Mouse (Mus musculus): ENCODE measurements around the gene Rbl2.

Gene Rbl2

DNA sequence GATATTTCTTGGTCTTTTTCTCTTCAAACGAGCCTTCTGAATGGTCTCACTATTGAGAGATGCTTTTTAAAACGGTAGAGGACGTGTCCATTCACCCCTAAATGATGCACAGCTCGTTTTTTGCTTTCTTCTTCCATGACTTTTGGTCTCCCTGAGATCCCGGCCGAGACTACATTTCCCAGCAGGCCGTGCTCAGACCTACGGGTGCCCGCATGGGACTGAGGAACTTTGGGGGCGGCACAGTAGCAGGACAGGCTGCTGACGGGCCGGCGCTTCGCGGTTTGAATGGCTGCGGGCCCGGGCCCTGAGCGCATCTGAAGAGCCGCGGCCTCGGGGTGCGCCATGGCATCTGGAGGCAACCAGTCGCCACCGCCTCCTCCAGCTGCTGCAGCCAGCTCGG is at the start of gene Rbl2:
Rbl2 (plus strand) TSS at position 224 of the 400 bp plus-strand sequence.
- DNase-seq (ENCODE audit: low spot score): peak; percentile 94

DNA sequence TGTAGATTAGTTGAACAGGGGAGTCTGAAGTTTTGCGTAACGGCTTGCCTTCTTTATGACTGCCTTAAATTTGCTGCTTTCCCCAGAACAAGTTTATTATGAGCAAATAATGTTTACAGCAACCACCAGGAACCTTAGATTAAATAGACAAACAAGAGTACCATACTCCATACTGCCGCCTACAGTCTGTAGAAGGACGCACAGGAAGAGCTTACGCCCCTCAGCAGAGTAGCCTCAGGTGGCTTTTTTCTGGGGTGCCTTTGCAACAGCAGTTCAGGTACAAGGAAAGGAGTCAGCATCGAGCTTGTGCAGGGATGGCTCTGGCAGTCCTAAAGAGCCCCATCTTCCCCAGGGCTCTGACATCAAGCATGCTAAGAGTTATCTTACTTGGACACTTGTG is 35.4 kb upstream of the Rbl2 start:
- DNase-seq (ENCODE audit: low spot score): peak; percentile 13

DNA sequence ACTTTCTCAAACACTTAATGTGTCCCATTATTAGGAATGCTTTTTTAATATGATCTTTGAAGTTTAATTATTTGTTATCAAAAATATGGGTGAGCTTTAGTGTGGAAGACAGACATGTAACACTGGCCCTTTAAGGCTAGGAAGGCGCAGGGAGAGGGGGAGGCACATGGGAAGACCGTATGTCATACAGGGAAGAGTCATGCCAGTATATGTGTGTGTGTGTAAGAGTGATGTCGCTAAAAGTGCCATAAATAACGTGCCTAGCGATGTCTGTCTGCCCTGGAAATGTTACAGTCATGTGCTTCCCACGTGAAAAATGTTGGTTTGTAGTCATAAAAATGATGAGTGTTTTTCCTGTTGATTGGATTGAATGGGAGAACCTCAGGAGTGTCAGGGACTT is 33.0 kb upstream of the Rbl2 start:
- DNase-seq (ENCODE audit: low spot score): no peak

DNA sequence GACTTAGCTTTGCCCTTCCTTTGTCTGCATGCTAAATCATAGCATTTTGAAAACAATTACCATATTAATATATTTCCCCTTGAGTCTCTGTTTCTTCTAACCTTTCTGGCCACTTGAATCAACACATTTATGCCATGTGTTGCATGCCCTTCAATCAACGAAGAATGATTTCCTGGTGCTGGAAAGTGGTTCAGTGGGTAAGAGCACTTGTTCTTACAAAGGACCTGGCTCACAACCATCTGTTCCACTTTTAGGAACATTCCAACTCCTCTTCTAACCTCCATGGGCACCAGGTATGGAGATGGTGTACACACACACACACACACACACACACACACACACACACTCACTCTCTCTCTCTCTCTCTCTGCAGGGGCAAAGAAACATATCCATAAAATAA is 31.2 kb upstream of the Rbl2 start:
- no peak for DNase-seq (ENCODE audit: low spot score)

DNA sequence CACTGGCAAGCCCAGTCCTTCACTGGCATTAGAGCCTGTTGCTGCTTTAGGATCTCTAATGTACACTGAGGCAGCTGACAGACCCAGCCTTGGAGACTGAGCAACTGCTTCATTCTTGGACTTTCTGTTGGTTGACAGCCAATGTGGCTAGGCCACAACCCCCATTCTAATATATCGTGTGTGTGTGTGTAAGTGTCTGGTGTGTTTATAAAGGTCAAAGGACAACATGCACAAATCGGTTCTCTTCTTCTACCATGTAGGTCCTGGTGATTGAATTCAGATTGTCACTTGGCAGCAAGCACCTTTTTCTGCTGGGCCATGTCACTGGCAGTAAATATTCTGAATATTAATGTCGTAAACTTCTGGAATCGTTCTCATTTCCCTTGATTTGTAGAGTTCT is 23.5 kb upstream of the Rbl2 start:
- DNase-seq (ENCODE audit: low spot score): no peak

DNA sequence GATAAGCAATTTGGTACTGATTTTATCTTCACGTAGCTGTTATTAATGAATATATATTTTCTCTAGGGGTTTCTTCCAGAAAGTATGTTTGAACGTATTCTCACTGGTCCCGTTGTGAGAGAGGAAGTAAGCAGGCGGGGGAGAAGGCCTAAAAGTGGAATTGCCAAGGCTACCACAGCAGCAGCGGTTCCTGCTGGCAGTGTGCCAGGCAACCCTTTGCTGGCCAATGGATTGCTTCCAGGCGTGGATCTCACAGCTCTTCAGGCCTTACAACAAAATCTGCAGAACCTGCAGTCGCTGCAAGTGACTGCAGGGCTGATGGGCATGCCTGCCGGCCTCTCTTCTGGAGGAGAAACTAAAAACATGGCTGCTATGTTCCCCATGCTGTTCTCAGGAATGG is 18.8 kb upstream of the Rbl2 start:
- DNase-seq (ENCODE audit: low spot score): no peak

DNA sequence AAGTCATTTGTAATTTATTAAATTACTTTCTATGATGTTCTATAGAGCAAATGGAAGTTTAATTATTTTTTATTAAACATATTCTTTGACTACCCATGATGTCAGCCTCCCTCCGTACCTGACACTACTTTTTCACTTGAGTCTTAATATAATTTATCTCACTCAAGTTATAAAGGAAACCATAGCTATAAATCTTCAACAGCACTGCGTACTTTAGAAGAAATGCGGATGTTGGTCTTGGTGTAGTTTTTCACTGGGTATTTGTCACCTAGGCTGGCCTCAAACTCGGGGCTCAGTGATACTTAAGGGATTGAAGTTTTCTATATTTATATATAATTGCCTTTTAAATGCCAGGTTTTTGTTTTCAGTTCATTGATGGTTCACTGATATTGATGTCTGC is 15.4 kb upstream of the Rbl2 start:
- no peak for DNase-seq (ENCODE audit: low spot score)

DNA sequence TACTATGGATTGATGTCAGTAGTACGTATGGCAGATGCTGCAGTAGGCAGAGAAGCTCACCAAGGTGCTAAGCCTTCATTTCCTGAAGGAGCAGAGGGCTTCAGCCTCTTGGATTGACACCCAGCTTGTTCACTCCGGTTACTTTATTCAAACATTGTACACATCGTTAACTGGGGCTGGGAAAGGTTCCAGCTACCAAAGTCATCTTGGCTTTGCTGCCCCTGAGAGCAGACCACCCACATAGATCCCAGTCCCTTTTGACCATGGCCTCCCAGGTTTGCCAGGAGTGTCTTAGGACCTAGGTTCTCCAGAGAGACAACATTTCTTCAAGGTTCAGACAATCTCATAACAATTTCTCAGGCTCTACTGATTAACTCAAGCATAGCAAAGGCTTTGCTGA is 13.0 kb upstream of the Rbl2 start:
- DNase-seq (ENCODE audit: low spot score): no peak

DNA sequence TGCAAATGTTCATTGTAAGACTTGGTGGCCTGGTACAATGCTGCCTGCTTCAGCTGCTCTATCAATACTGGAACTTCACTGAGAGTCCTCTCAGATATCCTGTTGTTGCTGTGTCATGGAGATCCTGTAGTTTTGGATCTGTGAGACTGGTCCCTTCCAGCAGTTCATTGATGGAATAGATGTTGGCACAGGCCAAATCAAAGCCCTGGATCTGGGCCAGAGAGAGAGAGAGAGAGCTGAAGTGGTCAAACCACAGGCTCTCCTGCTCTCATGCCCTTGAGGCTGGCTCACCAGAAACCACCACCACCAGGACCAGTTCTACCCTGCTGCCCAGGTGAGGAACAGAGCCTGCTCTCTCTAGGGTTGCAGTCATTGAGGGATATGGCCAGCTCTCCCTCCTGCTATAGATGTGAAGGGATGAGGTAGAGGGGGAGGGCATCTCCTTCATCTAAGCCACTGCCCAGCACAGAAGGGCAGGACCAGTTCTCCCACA is 10.7 kb upstream of the Rbl2 start:
- DNase-seq (ENCODE audit: low spot score): no peak

DNA sequence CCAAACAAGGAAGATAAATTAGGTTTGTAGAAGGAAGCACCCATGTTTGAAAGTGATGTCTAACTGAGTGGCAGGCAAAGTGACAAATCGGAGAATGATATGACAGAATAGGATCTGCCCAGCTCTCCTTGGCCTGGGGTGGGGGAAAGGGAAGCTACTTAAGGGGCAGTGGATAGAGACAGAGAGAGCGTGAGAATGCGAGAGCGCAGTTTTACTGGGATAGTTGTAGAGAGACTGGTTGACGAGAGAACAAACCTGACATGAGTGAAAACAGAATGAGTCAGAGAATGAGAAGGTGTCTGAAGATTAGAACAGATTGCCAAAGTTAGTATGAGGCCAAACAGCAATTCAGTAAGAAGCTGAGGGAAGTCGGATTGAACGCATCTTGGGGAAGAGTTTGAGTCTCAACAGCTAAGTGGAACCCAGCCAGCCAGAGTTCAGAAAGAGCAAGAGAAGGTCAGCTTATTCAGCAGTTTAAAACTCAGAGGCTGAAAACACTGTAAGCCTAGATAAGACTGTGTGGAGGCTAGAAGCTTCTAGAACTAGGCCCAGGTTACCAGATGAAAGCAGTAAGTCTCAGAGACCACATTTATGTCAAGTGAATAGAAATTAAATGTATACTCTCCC is 9.9 kb upstream of the Rbl2 start:
- DNase-seq (ENCODE audit: low spot score): no peak

DNA sequence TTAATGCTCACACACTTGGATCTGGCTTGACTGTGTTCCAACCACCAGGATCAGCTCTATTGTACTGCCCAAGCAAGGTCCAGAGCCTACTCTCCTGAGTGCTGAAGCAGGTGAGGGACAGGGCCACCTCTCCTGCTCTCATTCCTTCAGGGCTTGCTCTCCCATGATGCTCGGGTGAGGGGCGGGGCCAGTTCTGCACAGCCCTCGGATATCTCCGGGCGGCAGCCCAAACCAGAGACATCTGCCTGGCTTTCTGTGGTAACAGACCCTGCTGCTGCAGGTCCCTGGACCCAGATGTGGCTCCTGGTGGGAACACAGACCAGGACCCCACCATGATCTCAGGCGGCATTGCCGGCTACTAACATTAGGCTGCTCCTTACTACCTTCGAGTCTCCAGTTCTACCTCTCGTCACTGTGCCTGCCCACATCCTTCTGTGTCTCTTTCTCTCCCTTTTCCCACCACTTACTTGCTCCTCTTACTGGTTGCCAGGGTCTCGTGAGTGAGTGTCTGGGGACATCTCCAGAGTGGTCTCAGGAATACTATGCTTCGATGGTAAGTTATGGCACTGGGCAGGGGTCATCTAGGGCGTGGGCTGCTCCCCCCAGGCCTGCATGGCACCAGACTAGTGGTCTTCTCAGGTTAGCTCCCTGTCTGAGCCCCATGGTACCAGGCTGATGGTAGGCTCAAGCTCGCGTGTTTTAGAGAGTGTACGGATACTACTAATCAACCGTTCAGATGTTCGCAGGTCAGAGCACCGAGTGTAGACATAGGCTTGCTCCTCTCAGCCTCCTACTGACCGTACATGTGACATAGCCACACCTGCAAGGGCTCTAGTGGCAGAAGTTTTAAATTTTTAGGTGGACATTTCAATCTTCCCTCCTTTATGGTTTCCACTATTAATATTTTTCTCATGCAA is 9.0 kb upstream of the Rbl2 start:
- no peak for DNase-seq (ENCODE audit: low spot score)

DNA sequence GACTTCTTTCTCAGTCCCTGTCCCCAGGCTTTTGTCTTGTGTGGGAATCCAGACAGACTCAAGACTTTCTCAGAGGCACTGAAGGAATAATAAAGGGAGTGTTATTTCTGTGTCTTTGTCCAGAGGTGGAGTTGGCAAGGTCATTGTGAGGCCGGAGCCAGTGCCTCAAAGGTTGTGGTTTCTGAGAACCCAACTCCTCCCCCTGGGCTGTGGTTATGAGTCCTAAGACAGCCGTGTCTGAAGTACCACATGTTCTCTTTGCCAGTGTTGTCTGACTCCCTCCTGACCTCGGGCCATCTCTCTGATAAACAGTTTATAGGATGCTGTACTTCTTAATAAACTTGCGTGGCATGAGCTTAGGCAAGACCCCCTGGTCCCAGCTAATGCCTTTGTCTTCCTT is 4.7 kb upstream of the Rbl2 start:
- DNase-seq (ENCODE audit: low spot score): no peak

DNA sequence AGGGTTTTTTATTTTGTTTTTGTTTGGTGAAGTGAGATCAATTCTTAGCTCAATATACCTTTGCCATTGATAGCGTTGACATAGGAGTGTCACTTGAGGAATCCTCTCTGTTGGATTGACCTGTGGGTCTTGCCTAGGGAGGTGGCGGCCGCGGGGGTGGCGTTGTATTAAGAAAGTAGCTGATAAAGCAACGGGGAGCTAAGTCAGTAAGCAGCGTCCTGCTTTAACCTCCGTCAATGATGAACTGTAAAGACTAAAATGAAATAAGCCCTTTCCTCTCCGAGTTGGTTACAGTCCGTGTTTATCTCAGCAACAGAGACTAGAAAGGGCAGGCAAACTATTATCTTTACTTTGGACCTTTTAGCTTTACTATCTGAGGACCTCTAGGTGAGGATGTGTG is 450 bp upstream of the Rbl2 start:
- peak; percentile 15 for DNase-seq (ENCODE audit: low spot score)

DNA sequence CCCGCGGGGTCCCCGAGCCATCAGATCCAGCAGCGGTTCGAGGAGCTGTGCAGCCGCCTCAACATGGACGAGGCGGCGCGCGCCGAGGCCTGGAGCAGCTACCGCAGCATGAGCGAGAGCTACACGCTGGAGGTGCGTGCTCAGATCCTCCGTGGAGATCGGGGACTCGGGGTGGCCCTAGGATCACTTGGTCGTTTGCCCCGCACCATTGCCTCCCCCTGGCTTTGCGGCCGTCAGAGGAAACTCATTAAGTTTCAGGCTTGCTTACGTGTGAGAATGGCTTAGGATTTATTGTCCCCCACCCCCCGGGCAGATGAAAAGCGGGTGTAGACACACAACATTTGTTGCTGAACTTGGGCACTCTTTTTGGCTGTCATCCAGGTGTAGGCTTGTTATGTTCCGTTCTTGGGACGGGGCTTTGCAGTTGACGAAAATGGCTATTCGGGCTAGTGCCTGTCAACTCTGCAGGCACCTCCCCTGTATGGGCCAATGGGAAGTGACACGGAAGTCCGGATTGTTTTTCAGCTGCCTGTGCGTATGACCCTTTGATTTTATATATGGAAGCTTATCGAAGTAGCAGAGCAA is 510 bp downstream of the Rbl2 start:
- DNase-seq (ENCODE audit: low spot score): peak; percentile 71

DNA sequence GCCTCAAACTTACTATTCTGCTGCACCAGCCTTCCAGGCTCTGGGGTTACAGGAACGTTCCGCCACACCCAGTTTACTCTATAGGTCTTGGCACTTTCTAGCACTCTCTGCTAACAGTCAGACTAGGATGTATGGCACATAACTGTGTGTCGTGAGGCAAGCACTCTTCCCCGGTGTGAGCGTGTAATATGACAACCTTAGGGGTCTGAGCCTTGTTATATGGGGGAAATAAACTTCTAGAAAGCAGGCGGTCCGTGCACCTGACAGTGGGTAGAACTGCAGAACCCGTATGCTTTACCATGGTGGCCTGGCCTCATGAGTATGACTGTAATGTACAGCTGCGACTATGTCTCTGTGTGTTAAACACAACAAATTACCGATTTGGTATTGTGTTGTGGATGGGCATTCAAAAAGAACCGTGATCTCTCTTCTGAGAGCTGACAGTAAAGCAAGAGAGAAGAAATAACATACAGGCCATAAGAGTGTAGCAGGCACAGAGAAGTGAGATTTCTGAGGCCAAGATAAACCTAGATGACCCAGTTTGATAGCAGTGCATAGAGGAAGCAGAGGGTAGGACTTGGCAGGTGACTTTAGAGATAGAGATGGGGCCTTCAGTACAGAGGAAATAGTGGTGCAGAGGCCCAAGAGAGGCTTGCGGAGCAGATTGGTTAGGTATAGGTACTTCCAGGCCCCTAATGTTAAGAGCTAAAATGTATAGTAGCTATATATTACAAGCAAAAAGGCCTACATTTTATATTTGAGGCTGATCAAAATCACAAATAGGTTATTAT is 7.4 kb downstream of the Rbl2 start:
- DNase-seq (ENCODE audit: low spot score): no peak

DNA sequence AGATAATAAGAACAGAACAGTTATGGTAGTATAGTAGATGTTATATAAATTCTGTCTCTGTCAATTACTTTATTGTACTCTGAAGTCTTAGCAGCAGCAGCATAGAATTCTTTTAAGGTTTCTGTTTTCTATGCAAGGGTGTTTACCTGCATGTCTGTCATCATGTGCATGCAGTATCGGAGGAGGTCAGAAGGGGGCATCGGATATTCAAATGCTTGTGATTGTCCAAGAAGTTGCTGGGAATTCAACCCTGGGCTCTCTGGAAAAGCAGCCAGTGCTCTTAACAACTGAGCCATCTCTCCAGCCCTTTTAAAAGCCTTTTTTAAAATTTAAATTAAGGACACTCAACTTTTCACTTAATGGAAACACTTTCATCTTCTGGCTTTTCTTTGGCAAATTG is 9.8 kb downstream of the Rbl2 start:
- DNase-seq (ENCODE audit: low spot score): peak; percentile 54

DNA sequence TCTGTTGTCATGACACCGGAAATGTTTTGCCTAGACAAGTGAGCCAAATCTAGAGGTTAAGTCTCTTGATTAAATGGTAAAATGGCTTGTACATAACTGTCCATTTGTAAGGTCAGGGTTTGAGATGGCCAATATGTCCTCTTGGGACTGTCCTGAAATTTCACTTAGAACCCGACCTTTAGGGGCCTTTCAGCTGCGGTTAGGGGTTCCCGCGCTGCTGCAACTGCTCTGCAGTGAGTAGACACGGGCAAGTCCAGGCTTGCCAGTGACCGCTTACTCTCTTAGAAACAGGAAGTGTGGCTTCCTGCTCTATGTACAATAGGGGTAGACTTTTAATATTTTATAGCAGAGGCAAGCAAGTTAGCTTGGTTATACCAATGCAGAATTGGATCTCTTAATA is 12.1 kb downstream of the Rbl2 start:
- DNase-seq (ENCODE audit: low spot score): no peak

DNA sequence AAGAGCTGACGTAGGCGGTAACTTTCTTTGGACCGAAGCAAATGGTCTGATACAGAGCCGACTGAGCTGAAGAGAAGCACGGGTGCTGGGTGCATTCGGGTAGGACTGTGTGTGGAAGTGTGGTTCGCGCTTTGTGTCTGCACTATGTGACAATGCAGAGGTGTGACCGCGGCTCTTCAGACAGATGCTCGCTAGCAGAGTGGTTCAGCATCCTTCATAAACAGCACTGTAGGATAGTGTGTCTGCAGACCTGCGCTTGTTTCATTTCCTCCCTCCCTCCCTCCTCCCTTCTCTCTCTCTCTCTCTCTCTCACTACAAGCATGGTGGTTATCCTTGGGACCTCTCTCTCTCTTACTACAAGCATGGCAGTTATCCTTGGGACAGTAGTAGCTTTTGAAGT is 12.6 kb downstream of the Rbl2 start:
- no peak for DNase-seq (ENCODE audit: low spot score)

DNA sequence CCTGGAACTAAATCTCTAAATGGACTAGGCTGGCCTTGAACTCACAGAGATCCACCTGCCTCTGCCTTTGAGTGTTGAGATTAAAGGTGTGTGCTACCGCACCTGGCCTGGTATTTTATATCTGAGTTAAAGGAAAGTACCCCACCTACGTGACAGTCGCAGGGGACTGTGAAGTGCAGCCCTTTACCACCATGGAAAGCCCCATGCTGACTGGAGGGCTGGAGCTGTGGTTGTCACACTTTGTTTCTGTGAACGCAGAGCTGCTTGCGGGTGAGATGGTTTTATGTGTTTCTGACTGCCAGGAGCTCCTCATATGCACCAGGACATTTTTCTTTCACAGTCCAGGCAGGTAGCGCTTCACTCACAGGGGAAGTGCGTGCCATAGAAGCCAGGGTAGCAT is 18.6 kb downstream of the Rbl2 start:
- DNase-seq (ENCODE audit: low spot score): no peak

DNA sequence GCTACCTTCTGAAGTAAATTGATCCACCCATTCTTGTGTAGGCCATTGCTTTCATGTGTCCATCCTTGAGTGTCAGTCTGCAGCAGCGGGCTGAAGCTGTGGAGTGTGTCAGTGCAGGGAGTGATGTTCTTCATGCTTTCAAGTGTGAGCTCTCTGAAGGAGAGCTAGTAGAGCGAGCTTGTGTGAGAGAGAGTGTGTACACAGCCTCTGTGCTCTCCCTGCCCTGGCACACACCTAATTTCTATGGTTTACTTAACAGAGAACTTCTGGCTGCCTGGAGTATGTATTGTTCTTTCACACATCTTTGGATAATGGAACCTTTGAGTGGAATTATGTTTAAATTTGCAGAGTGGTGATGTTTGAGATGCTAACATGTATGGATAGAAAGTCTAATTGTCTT is 19.7 kb downstream of the Rbl2 start:
- DNase-seq (ENCODE audit: low spot score): no peak

DNA sequence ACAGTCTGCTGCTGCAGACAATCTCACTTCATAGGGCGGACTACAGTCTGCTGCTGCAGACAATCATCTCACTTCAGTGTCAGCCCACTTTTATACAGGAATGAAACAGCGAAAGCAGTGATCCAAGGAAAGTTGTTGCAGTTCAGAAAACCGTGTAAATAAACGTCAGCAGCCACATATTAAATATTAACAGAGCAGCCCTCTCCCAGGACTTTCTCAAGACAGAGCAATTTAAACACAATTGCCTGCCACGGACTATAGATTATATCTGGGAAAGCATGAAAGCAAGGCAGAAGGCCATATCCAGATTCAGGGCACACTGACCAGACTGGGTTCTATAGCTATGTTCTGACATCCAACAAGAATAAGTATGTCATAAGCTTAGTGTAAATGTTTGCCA is 24.3 kb downstream of the Rbl2 start:
- DNase-seq (ENCODE audit: low spot score): no peak

DNA sequence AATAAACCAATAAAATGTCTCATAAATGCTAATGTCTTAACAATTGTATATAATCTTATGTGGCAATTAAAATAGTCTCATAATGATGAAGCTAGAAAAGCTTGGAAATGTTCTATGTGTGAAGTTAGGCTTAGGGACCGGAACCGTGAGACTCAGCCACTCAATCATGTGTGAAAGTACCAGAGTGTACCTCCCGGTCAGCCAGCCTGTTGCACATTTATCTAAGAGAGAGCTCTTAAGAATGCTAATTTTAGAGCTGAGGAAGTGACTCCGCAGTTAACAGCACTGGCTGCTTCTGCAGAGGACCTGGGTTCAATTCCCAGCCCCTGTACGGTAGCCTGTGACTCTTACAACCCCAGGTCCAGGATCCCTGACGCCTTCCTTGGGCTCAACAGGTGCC is 28.2 kb downstream of the Rbl2 start:
- no peak for DNase-seq (ENCODE audit: low spot score)

Data from retina, embryonic 14.5 days (tissue).